ENCODE assay signal across 9 mouse cellular contexts in the genomic region with DNA sequence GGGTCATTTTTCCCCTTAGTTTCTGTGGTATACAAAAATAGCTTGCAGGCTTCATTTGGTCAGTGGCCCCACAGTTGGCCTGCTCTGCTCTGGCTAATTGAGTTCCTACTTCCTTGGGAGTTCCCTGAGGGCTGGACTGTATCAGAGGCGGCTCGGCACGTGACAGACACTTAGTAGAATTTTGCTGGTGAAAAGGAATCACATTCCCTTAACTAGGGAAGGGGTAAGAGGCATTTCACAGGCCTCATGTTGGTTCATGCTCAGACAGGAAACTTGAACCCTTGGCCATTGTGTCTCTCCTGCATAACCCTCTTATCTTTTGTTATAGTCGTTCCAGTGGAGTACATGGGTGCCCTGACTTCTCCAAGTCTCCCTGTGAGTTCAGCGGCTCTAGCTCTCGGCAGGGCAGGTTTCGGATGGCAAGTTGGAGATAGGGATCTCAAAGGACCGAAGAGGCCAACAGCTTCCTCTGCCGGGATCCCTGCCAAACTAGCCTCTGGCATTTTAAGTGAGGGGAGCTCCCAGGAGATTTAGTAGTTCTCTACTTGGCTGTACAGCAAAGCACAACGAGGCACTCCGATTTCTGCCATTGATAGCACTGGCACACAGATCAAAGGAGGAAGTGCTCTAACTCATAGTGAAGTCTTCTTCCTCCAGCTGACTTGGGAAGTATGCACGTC.
DNase-seq lines count a peak whose midpoint lies in the region; ATAC-seq lines count a peak whose summit lies in the region.
"Had no signal": no experiment of that assay in that cellular context is flagged by ENCODE, and none has a peak within 500 bp of the region (broad histone marks: within the 10 kb centered on the region; RNA-seq: fewer than 3 reads in every experiment).

No protein-coding gene starts in this region.

- WGBS in neural tube, embryonic 15.5 days: 58% methylated on average over 12 of the region's 12 CpGs
- WGBS in heart, embryonic 11.5 days (ENCODE audit: insufficient replicate concordance): 13% methylated on average over 12 of the region's 12 CpGs
- WGBS in stomach, embryonic 16.5 days: 48% methylated on average over 12 of the region's 12 CpGs

- H3K9ac ChIP-seq in neural tube, embryonic 15.5 days (replicated peaks): no peak overlapping the region
- no peak overlapping the region for H3K9ac ChIP-seq in heart, embryonic 11.5 days (ENCODE audit: low read depth, low read length)
- H3K9ac ChIP-seq in stomach, embryonic 16.5 days (ENCODE audit: low read length): no peak overlapping the region
- H3K9ac ChIP-seq: limb, embryonic 15.5 days had no signal

- no peak overlapping the region for H3K4me3 ChIP-seq in neural tube, embryonic 15.5 days (replicated peaks)
- no peak overlapping the region for H3K4me3 ChIP-seq in heart, embryonic 11.5 days (ENCODE audit: low read depth, low read length)
- no peak overlapping the region for H3K4me3 ChIP-seq in stomach, embryonic 16.5 days (replicated peaks; ENCODE audit: low read length)
- H3K4me3 ChIP-seq: limb, embryonic 15.5 days had no signal

- H3K9me3 ChIP-seq in neural tube, embryonic 15.5 days (replicated peaks): no peaks in the 10 kb centered on the region
- H3K9me3 ChIP-seq in heart, embryonic 11.5 days (replicated peaks; ENCODE audit: control insufficient read depth, low read length): no peaks in the 10 kb centered on the region
- H3K9me3 ChIP-seq in stomach, embryonic 16.5 days (replicated peaks; ENCODE audit: control insufficient read depth, low read length): no peaks in the 10 kb centered on the region
- H3K9me3 ChIP-seq: limb, embryonic 15.5 days had no signal

- H3K4me2 ChIP-seq in neural tube, embryonic 15.5 days: no peak overlapping the region
- H3K4me2 ChIP-seq in heart, embryonic 11.5 days: no peak overlapping the region
- no peak overlapping the region for H3K4me2 ChIP-seq in stomach, embryonic 16.5 days (ENCODE audit: low read depth, low read length)
- H3K4me2 ChIP-seq: limb, embryonic 15.5 days had no signal

- no peaks in the 10 kb centered on the region for H3K27me3 ChIP-seq in neural tube, embryonic 15.5 days (replicated peaks)
- no peaks in the 10 kb centered on the region for H3K27me3 ChIP-seq in heart, embryonic 11.5 days (ENCODE audit: control insufficient read depth, insufficient read depth, low read length)
- no peaks in the 10 kb centered on the region for H3K27me3 ChIP-seq in stomach, embryonic 16.5 days (ENCODE audit: control insufficient read depth, insufficient read depth, low read length)
- H3K27me3 ChIP-seq: limb, embryonic 15.5 days had no signal

- peaks cover 12% of the 10 kb centered on the region for H3K4me1 ChIP-seq in neural tube, embryonic 15.5 days
- peaks cover 28% of the 10 kb centered on the region for H3K4me1 ChIP-seq in heart, embryonic 11.5 days (ENCODE audit: control insufficient read depth, insufficient read depth, low read length)
- peaks cover 17% of the 10 kb centered on the region for H3K4me1 ChIP-seq in stomach, embryonic 16.5 days (ENCODE audit: control insufficient read depth, insufficient read depth, low read length)

- no peak for ATAC-seq in cerebellum, adult (ENCODE audit: insufficient number of reproducible peaks, low FRiP score, low TSS enrichment)
- ATAC-seq in neural tube, embryonic 15.5 days (ENCODE audit: low FRiP score): peak; percentile 61
- no peak for ATAC-seq in heart, embryonic 11.5 days (replicated peaks; ENCODE audit: insufficient number of reproducible peaks, low FRiP score, low TSS enrichment)
- ATAC-seq in stomach, embryonic 16.5 days (ENCODE audit: insufficient read depth, low FRiP score): peak; percentile 64; the same call in 1 of the 2 replicates

- no peak overlapping the region for H3K27ac ChIP-seq in neural tube, embryonic 15.5 days (replicated peaks)
- peak overlapping the region; percentile 62; the same call in 1 of the 2 replicates for H3K27ac ChIP-seq in heart, embryonic 11.5 days (ENCODE audit: low read depth, low read length)
- H3K27ac ChIP-seq in stomach, embryonic 16.5 days (ENCODE audit: low read length): peak overlapping the region; percentile 29; the same call in 1 of the 2 replicates
- H3K27ac ChIP-seq: limb, embryonic 15.5 days had no signal

- DNase-seq in cerebellum, postnatal 10 days: peak; percentile 52 to 59
- no peak for DNase-seq in neural tube, embryonic 10.5 days (ENCODE audit: extremely low spot score, low spot score)
- no peak for DNase-seq in c-Kit-positive CD71-positive TER-119-positive erythroid progenitor cells, embryonic 14.5 days (ENCODE audit: low spot score)
- no peak for DNase-seq in spleen, postnatal 14 days (ENCODE audit: low spot score in 2 of 2)

- no peaks in the 10 kb centered on the region for H3K36me3 ChIP-seq in neural tube, embryonic 15.5 days
- no peaks in the 10 kb centered on the region for H3K36me3 ChIP-seq in heart, embryonic 11.5 days (ENCODE audit: control insufficient read depth, insufficient read depth, low read length)
- no peaks in the 10 kb centered on the region for H3K36me3 ChIP-seq in stomach, embryonic 16.5 days (ENCODE audit: control insufficient read depth, insufficient read depth, low read length)
- H3K36me3 ChIP-seq: limb, embryonic 15.5 days had no signal

Comparison
In these comparisons a context has a peak if more than half of its experiments do, and no peak if none do; other contexts are left out.
1. DNase-seq: peak in cerebellum, postnatal 10 days (2 of 2); none in neural tube, embryonic 10.5 days (single experiment), c-Kit-positive CD71-positive TER-119-positive erythroid progenitor cells, embryonic 14.5 days (single experiment) and spleen, postnatal 14 days (0 of 2).
2. ATAC-seq: peak in neural tube, embryonic 15.5 days (single experiment) and stomach, embryonic 16.5 days (single experiment); none in cerebellum, adult (single experiment) and heart, embryonic 11.5 days (single experiment).